Mouse (Mus musculus) large intestine, adult 2 months (tissue): ENCODE results near the gene AI413582. TPM values are rescaled to one million over a fixed set of nuclear protein-coding genes. Genes with fewer than 3 reads are reported as not detected.

Source experiments
- DNase-seq: peaks from one replicate; pipeline ENCODE4 v3.0.0-alpha.2; 2012; ENCODE audit warnings: low read depth, low spot score
- WGBS: fragments of 180-500 bp; shearing (Covaris S2); methylation state at CpG from one replicate; pipeline ENCODE4 v1.1.7; 2018; 5-methylcytosine and 5-hydroxymethylcytosine counted together
- polyA plus RNA-seq: library from polyadenylated mRNA; depleted of rRNA; stranded (reverse); fragments of >200 nt; gene quantifications from 2 replicates; pipeline ENCODE4 v1.2.3, GENCODE M21; 2012

Gene AI413582
- polyA plus RNA-seq, 1 experiment: 33.5 TPM

GRCm38 (mm10) chr17:27580392-27581068 is 15.0 kb upstream of the AI413582 start:
- DNase-seq: no peak
- 75% methylated on average over 20 of the region's 20 CpGs for WGBS

GRCm38 (mm10) chr17:27579816-27580215 is 14.3 kb upstream of the AI413582 start:
- 91% methylated on average over 8 of the region's 8 CpGs for WGBS
- DNase-seq: no peak

GRCm38 (mm10) chr17:27578487-27578886 is 12.9 kb upstream of the AI413582 start:
- WGBS: 92% methylated on average over 10 of the region's 10 CpGs

GRCm38 (mm10) chr17:27577468-27577867 is 11.9 kb upstream of the AI413582 start:
- DNase-seq: no peak
- 78% methylated on average over 6 of the region's 6 CpGs for WGBS

More at GRCm38 (mm10) chr17:27578487-27578886, 12.9 kb upstream of the AI413582 start:
- DNase-seq: no peak

- DNase-seq: no peak
- 64% methylated on average over 7 of the region's 7 CpGs for WGBS
These were observed 10.5 kb upstream of the AI413582 start for GRCm38 (mm10) chr17:27576056-27576455.

GRCm38 (mm10) chr17:27575116-27575776 is 9.7 kb upstream of the AI413582 start:
- 32% methylated on average over 10 of the region's 10 CpGs for WGBS

GRCm38 (mm10) chr17:27574470-27575115 is 9.0 kb upstream of the AI413582 start:
- 75% methylated on average over 16 of the region's 16 CpGs for WGBS
- no peak for DNase-seq

More at GRCm38 (mm10) chr17:27575116-27575776, 9.7 kb upstream of the AI413582 start:
- DNase-seq: no peak

- no peak for DNase-seq
- 85% methylated on average over 10 of the region's 10 CpGs for WGBS
These were observed 8.3 kb upstream of the AI413582 start for GRCm38 (mm10) chr17:27573772-27574320.

GRCm38 (mm10) chr17:27571315-27571714 is 5.8 kb upstream of the AI413582 start:
- 72% methylated on average over 8 of the region's 8 CpGs for WGBS
- DNase-seq: no peak

GRCm38 (mm10) chr17:27568228-27568627 is 2.7 kb upstream of the AI413582 start:
- 81% methylated on average over 5 of the region's 5 CpGs for WGBS
- DNase-seq: no peak

GRCm38 (mm10) chr17:27565942-27566267 is 349 bp upstream of the AI413582 start:
- no peak for DNase-seq
- 0% methylated on average over 13 of the region's 13 CpGs for WGBS

GRCm38 (mm10) chr17:27564391-27565162 is 979 bp downstream of the AI413582 start:
- WGBS: 21% methylated on average over 20 of the region's 20 CpGs
- no peak for DNase-seq

- WGBS: 49% methylated on average over 7 of the region's 7 CpGs
- no peak for DNase-seq
These were observed 1.7 kb downstream of the AI413582 start for GRCm38 (mm10) chr17:27563771-27564244.

GRCm38 (mm10) chr17:27561809-27562526 is 3.6 kb downstream of the AI413582 start:
- WGBS: 47% methylated on average over 11 of the region's 11 CpGs
- no peak for DNase-seq

GRCm38 (mm10) chr17:27560926-27561480 is 4.6 kb downstream of the AI413582 start:
- 71% methylated on average over 13 of the region's 13 CpGs for WGBS
- no peak for DNase-seq

- DNase-seq: no peak
- WGBS: 38% methylated on average over 12 of the region's 12 CpGs
These were observed 6.0 kb downstream of the AI413582 start for GRCm38 (mm10) chr17:27559596-27559995.

GRCm38 (mm10) chr17:27558845-27559244 is 6.7 kb downstream of the AI413582 start:
- no peak for DNase-seq
- WGBS: 21% methylated on average over 5 of the region's 5 CpGs

- 16% methylated on average over 14 of the region's 14 CpGs for WGBS
These were observed 7.5 kb downstream of the AI413582 start for GRCm38 (mm10) chr17:27557927-27558661.

More at GRCm38 (mm10) chr17:27557927-27558661, 7.5 kb downstream of the AI413582 start:
- DNase-seq: no peak
